Mouse (Mus musculus) embryonic facial prominence, embryonic 14.5 days (tissue): ENCODE measurements around the gene Nop9. TPM values are rescaled to one million over a fixed set of nuclear protein-coding genes. Genes with fewer than 3 reads are reported as not detected.

Experiments
- ATAC-seq: fragments of 200-750 bp; cut with Nextera tagmentation; 2 replicates; pipeline ENCODE4 v1.8.0; 2017; ENCODE audit warnings: low read depth, moderate number of reproducible peaks, moderate TSS enrichment
- DNase-seq: peaks from one replicate; pipeline ENCODE4 v3.0.0-alpha.2; 2015; ENCODE audit warnings: low spot score
- H3K27ac ChIP-seq: fragments of 300-500 bp; sonication (generic); replicated peaks from 2 replicates; pipeline ENCODE4 v1.5.1; 2014; ENCODE audit warnings: low read depth, mild to moderate bottlenecking, low read length, moderate library complexity
- H3K27me3 ChIP-seq: fragments of 300-500 bp; sonication (generic); replicated peaks from 2 replicates; pipeline ENCODE4 v1.6.1; 2014; ENCODE audit warnings: low read length; ENCODE audit not compliant: control insufficient read depth, insufficient read depth
- H3K36me3 ChIP-seq: fragments of 300-500 bp; sonication (generic); 2 replicates; pipeline ENCODE4 v1.6.1; 2014; ENCODE audit warnings: low read length, mixed read lengths; ENCODE audit not compliant: control insufficient read depth, insufficient read depth
- H3K4me1 ChIP-seq: fragments of 300-500 bp; sonication (generic); 2 replicates; pipeline ENCODE4 v1.6.1; 2014; ENCODE audit warnings: antibody characterized with exemption, low read length; ENCODE audit not compliant: control insufficient read depth, insufficient read depth
- H3K4me2 ChIP-seq: fragments of 300-500 bp; sonication (generic); 2 replicates; pipeline ENCODE4 v1.6.1; 2014; ENCODE audit warnings: low read depth, mild to moderate bottlenecking, low read length, moderate library complexity, mixed read lengths
- H3K4me3 ChIP-seq: fragments of 300-500 bp; sonication (generic); 2 replicates; pipeline ENCODE4 v1.5.1; 2014; ENCODE audit warnings: low read depth, mild to moderate bottlenecking, low read length
- H3K9ac ChIP-seq: fragments of 300-500 bp; sonication (generic); 2 replicates; pipeline ENCODE4 v1.6.1; 2014; ENCODE audit warnings: low read depth, mild to moderate bottlenecking, low read length, moderate library complexity, mixed read lengths
- H3K9me3 ChIP-seq: fragments of 300-500 bp; sonication (generic); 2 replicates; pipeline ENCODE4 v1.6.1; 2016; ENCODE audit warnings: low read length; ENCODE audit not compliant: control insufficient read depth
- WGBS: fragments of 180-500 bp; shearing (Covaris S2); extraction: QIAGEN DNeasy Blood & Tissue Kit; methylation state at CpG from one replicate; pipeline ENCODE4 v1.1.7; 2014; 5-methylcytosine and 5-hydroxymethylcytosine counted together
- polyA plus RNA-seq: library from polyadenylated mRNA; unstranded; fragments of >200 nt; fragmentation: Nextera tagmentation; extraction: Ambion mirVana; gene quantifications from 2 replicates; pipeline ENCODE4 v1.2.1, GENCODE M21; 2014

The Nop9 gene
- polyA plus RNA-seq, 1 experiment from 2014 or later = 32.6 TPM

DNA sequence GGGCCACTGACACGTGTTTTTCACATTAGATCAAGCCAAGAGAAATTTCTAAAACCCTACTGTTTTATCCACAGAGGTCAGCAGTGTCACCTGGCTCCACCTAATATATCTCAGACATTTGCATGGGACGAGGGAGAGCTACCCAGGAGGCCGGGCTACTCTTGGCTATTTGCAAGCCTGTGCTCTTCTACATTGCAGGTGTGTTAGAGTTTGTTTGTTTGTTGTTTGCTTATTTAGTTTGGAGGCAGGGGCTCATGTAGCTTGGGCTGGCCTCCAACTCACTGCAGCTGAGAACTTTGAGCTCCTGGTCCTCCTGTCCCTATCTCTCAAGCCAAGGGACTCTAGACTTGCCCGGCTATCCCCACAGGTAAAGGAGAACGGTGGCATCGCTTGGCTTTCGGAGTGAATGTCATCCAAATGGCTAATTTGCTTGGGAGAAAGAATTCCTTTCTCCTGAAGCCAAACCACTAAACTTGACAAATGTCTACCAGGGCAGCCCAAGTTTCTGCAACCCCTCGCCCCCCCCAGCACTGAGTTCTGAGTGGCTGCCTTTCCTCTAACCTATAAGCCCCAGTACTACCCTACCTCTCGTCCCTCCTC lies 37.0 kb downstream of the Nop9 start:
- Histone ChIP-seq H3K27ac (peak overlapping the region; percentile 76), H3K4me2 (peak overlapping the region; percentile 60), H3K4me3 (peak overlapping the region; percentile 44), H3K9me3 (no peaks in the 10 kb centered on the region), H3K27me3 (peaks cover 9% of the 10 kb centered on the region; the same call in 1 of the 2 replicates), H3K9ac (peak overlapping the region; percentile 51; the same call in 1 of the 2 replicates), H3K4me1 (peaks cover 15% of the 10 kb centered on the region), H3K36me3 (0 out of 2 replicates have a peak, but pooled peaks cover 9% of the 10 kb centered on the region)
- ATAC-seq = no peak
- no peak for DNase-seq
- 31% methylated on average over 9 of the region's 9 CpGs for WGBS

DNA sequence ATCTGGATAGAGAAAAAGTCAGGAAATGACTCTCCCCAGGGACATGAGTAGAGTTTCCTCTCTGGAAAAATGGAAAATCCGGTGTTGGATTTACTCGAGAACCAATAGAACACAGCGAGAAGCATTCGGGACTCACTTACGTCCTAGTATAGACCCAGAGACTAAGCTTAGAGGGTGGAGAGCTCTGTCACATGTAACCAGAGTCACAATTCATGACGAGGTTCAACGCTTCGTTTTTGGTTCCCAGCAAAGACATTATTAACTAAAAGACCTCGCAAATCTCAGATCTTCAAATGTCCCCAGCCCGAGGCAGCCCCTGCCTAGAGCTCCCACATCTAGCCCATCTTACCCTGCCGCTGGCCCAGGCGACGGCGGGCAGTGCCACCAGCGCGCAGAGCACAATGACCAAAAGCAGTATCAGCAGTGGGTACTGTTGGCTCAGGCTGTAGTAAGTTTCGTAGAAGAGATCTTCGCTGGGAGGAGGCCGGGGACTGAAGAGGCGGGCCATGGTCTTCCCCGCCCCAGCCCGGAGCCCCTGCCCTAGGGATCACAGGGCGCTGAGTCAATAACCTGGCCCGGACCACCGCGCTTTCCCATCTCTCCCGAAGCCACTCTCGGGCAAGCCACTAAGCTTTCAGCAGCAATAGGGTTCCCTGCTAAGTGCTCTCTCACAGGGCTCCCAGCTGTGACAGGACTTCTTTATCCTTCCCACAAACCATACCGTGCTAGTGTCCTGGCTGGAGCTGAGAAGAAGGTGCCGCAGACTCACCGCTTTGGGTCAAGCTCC lies 37.9 kb downstream of the Nop9 start:
- peak overlapping the region; percentile 58 for H3K9ac ChIP-seq
- DNase-seq = peak; percentile 95
- 0 out of 2 replicates have a peak, but pooled peaks cover 9% of the 10 kb centered on the region for H3K36me3 ChIP-seq
- peak overlapping the region; percentile 44 for H3K4me3 ChIP-seq
- H3K4me2 ChIP-seq = peak overlapping the region; percentile 60
- peak overlapping the region; percentile 76 for H3K27ac ChIP-seq
- H3K9me3 ChIP-seq = no peaks in the 10 kb centered on the region
- peaks cover 9% of the 10 kb centered on the region; the same call in 1 of the 2 replicates for H3K27me3 ChIP-seq
- peak; percentile 60 for ATAC-seq
- peaks cover 22% of the 10 kb centered on the region for H3K4me1 ChIP-seq
- 5% methylated on average over 22 of the region's 31 CpGs for WGBS

DNA sequence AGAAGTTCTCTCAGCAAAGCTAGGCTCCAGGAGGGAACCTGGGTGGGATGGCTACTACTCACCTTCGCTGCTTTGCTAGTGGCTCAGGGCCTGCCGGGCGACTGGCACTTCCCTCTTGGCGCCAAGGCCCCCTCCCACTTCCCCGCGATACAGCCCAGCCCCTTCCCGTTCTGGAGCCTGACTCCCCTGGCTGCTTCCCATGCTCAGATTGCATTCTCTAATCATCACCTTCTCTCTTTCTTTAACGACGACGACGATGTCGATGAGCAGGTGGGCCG lies 38.4 kb downstream of the Nop9 start, which contains the start of gene Adcy4:
Adcy4 (minus strand) TSS at position 138 of the 278 bp plus-strand sequence.
- H3K27me3 ChIP-seq = peaks cover 9% of the 10 kb centered on the region; the same call in 1 of the 2 replicates

DNA sequence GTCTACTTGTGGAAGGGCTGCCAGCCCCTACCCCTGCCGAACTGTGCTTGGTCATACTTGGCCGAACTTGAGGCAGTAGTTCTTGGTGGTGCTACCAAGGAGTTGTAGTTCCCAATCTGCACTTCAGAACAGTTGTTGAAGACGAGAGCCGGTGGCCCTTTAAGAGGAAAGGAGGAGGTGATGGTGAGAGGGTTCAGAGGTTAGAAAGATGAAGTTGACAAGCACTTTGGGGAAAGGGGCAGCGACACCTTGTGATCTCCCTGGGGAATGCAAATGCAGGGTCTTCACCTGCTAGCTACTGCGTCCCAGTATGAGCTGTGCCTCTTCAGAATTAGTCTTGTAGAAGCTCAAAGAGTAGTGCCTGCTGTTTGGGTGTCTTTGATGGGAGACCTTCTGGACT lies 39.7 kb downstream of the Nop9 start:
- Histone ChIP-seq H3K27me3 (peaks cover 9% of the 10 kb centered on the region; the same call in 1 of the 2 replicates), H3K36me3 (no peaks in the 10 kb centered on the region), H3K4me2 (no peak overlapping the region), H3K27ac (no peak overlapping the region), H3K4me1 (peaks cover 22% of the 10 kb centered on the region), H3K9me3 (no peaks in the 10 kb centered on the region), H3K9ac (no peak overlapping the region), H3K4me3 (no peak overlapping the region)
- DNase-seq = peak; percentile 19
- ATAC-seq = no peak
- 29% methylated on average over 6 of the region's 6 CpGs for WGBS

More for the DNA sequence above, 38.4 kb downstream of the Nop9 start, which contains the start of gene Adcy4:
- Histone ChIP-seq H3K9ac (peak within 1 kb of the TSS; percentile 58), H3K4me3 (peak within 1 kb of the TSS; percentile 44), H3K9me3 (no peaks in the 10 kb centered on the region), H3K36me3 (0 out of 2 replicates have a peak, but pooled peaks cover 7% of the 10 kb centered on the region), H3K4me1 (peaks cover 22% of the 10 kb centered on the region), H3K4me2 (peak within 1 kb of the TSS; percentile 60), H3K27ac (peak within 1 kb of the TSS; percentile 76)
- no peak for ATAC-seq
- no peak for DNase-seq
- WGBS = 4% methylated on average over 13 of the region's 13 CpGs

DNA sequence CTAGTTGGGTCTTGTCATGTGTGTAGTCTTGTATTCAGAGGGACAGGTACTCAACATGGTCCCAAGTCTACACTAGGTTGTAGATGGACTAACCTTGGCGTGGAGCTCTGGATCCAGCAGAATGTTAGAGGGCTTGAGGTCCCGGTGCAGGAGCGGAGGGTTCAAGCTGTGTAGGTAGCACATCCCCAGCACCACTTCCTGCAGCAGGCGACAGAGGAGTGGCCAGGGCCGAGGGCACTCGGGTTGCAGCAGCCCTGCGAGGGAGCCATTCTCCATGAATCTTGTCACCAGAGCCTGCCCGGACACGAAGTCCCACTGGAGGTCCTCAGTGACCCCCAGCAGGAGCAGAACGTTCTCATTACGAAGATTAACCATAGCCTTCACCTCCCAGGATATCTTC lies 42.2 kb downstream of the Nop9 start:
- ATAC-seq (no peak), DNase-seq (no peak)
- WGBS = 30% methylated on average over 11 of the region's 11 CpGs
- H3K27me3 ChIP-seq = peaks cover 5% of the 10 kb centered on the region; the same call in 1 of the 2 replicates
- peaks cover 9% of the 10 kb centered on the region for H3K4me1 ChIP-seq
- peak overlapping the region; percentile 48 for H3K4me3 ChIP-seq
- H3K9ac ChIP-seq = no peak overlapping the region; the same call in 1 of the 2 replicates
- H3K9me3 ChIP-seq = no peaks in the 10 kb centered on the region
- peak overlapping the region; percentile 72 for H3K4me2 ChIP-seq
- no peaks in the 10 kb centered on the region for H3K36me3 ChIP-seq
- no peak overlapping the region for H3K27ac ChIP-seq

DNA sequence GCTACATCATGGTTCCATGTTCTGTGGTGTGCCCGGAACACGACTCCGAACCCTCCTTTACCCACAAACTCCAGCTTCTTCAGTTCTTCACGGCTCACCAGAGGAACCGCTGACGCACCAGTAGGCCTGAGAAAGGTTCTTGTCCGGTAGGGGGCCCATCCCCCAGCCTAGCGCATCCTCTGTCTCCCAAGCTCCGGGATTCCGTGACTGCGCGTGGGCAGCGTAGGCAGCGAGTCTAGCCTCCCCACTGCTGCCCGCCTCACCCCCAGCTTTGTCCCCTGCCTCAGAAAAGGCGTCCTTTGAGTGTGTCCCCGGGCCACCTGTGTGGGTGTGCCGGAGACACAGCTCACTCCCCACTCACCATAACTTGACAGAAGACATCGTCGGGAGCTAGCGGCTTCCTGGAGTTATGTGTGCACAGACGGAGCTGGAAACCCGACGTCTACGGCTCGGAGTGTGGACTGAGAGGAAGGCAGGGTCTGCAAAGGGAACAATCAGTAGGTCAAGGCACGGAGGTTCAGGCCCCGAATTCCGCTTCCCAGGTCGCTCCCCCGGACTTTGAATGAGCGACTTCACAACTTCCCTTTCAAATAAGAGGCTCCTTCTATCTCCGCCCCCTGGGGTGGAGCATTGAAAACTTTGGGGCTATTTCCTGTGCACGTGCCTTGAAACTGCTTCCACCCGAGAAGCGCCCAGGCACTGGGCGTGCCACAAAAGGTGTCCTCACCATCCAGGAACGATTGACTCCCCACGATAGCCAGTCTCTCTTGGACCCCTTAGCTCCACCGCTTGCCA lies 43.0 kb downstream of the Nop9 start, which contains the start of gene Ripk3:
Ripk3 (minus strand) TSS at position 610 of the 795 bp plus-strand sequence.
- Histone ChIP-seq H3K27me3 (peaks cover 5% of the 10 kb centered on the region; the same call in 1 of the 2 replicates), H3K9me3 (no peaks in the 10 kb centered on the region), H3K36me3 (no peaks in the 10 kb centered on the region), H3K4me3 (peak within 1 kb of the TSS; percentile 48), H3K27ac (no peak within 1 kb of the TSS), H3K4me2 (peak within 1 kb of the TSS; percentile 72), H3K9ac (peak within 1 kb of the TSS; percentile 36), H3K4me1 (peaks cover 7% of the 10 kb centered on the region)
- 4% methylated on average over 40 of the region's 40 CpGs for WGBS
- peak; percentile 66 for DNase-seq
- ATAC-seq = no peak

DNA sequence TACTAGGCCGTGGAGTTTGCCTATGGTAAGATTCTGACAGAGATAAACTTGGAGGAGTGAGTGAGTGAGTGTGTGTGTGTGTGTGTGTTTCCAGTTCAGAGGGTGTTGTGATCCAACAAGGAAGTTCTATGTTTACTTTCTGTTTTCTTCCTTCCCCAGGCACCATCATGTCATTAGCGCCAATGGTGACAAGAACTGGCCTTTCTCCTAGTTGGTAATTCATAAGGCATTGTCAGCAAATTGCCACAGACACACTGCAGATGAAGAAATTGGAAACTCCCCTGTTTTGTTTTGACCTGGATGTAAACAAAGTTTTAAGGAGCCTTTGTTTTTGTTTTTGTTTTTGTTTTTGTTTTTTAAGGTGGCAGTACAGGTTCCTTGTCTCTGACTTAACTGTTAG lies 48.0 kb downstream of the Nop9 start:
- Histone ChIP-seq H3K4me2 (no peak overlapping the region), H3K27me3 (no peaks in the 10 kb centered on the region), H3K9ac (no peak overlapping the region), H3K27ac (no peak overlapping the region), H3K9me3 (no peaks in the 10 kb centered on the region), H3K36me3 (no peaks in the 10 kb centered on the region), H3K4me1 (no peaks in the 10 kb centered on the region), H3K4me3 (no peak overlapping the region)
- no peak for DNase-seq
- ATAC-seq = no peak
- 63% methylated on average over 2 of the region's 2 CpGs for WGBS

DNA sequence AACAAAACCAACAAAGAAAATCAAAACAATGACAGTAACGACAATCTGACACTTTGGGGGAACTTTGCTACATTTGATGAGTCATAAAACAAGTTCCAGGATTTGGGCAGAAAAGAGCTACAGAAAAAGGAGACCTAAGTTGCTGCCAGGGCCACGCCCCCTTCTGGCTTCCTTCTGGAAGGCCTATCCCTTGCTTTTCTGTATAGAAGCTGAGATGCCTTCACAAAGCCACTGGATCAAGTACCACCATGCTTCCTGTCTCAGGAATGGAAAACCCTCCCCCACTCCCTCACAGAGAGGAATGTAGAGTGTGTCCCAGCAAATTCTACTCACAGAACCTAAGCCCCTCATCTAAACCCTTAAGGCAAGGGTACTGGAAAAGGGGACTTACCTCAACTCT lies 48.5 kb downstream of the Nop9 start:
- H3K4me3 ChIP-seq = no peak overlapping the region
- H3K9me3 ChIP-seq = no peaks in the 10 kb centered on the region
- no peaks in the 10 kb centered on the region for H3K36me3 ChIP-seq
- H3K4me1 ChIP-seq = no peaks in the 10 kb centered on the region
- H3K27me3 ChIP-seq = no peaks in the 10 kb centered on the region
- ATAC-seq (no peak), DNase-seq (peak; percentile 33)
- no peak overlapping the region for H3K4me2 ChIP-seq
- H3K9ac ChIP-seq = no peak overlapping the region
- 61% methylated on average over 2 of the region's 2 CpGs for WGBS
- H3K27ac ChIP-seq = no peak overlapping the region
